In the genomic region with DNA sequence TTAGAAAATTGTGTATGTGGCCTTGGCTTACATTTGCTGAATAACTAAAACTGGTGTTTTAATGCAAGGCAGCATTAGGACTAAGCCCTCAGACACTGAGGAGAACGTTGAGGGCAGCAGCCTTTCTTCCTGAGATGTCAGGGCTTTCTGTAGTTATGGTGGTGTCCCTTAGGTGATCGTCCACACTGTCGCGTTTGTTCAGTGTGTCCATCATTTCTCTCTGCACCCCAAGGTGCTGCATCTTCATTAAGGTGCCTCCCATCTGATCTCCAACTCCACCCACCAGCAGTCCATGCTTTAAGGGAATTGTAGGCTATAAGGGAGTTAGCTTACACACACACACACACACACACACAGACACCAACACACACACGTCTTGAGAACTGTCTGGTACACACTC, we compare ENCODE assay signal across 16 mouse cellular contexts.
"Had no signal": no experiment of that assay in that cellular context is flagged by ENCODE, and none has a peak within 500 bp of the region (broad histone marks: within the 10 kb centered on the region; RNA-seq: fewer than 3 reads in every experiment).

No protein-coding gene starts in this region.

- ATAC-seq: midbrain, embryonic 13.5 days; midbrain, embryonic 16.5 days had no signal

- H3K4me2 ChIP-seq: lung, embryonic 14.5 days; midbrain, embryonic 13.5 days; neural tube, embryonic 13.5 days; neural tube, embryonic 15.5 days; stomach, embryonic 15.5 days had no signal

- H3K9me3 ChIP-seq: midbrain, embryonic 10.5 days; midbrain, embryonic 13.5 days; neural tube, embryonic 13.5 days; neural tube, embryonic 15.5 days; stomach, embryonic 15.5 days had no signal

- H3K4me3 ChIP-seq: midbrain, embryonic 10.5 days; midbrain, embryonic 13.5 days; myocyte; neural tube, embryonic 13.5 days; neural tube, embryonic 15.5 days; stomach, embryonic 15.5 days had no signal

- H3K27me3 ChIP-seq: midbrain, embryonic 13.5 days; neural tube, embryonic 13.5 days; neural tube, embryonic 15.5 days; stomach, embryonic 15.5 days had no signal

- DNase-seq: lung, adult 18-20 months; lung, embryonic 14.5 days; lung, postnatal 10 days; lung, postnatal 4 days; right cerebral cortex, postnatal 14 days; thymus, adult 2 months; thymus, postnatal 25 days; thymus, postnatal 4 days had no signal

- H3K36me3 ChIP-seq: midbrain, embryonic 10.5 days; midbrain, embryonic 13.5 days; neural tube, embryonic 13.5 days; neural tube, embryonic 15.5 days; stomach, embryonic 15.5 days had no signal

- H3K27ac ChIP-seq: midbrain, embryonic 10.5 days; midbrain, embryonic 13.5 days; neural tube, embryonic 13.5 days; neural tube, embryonic 15.5 days; stomach, embryonic 15.5 days; stomach, postnatal 0 days had no signal

- H3K9ac ChIP-seq: lung, embryonic 14.5 days; midbrain, embryonic 13.5 days; neural tube, embryonic 13.5 days; neural tube, embryonic 15.5 days; stomach, embryonic 15.5 days had no signal
